Mouse (Mus musculus): Measurements from ENCODE around the gene 4933405O20Rik. TPM values are rescaled to one million over a fixed set of nuclear protein-coding genes. Genes with fewer than 3 reads are reported as not detected.

4933405O20Rik gene
- not detected in 2 replicates for polyA plus RNA-seq (2015; fragmentation: Nextera tagmentation; extraction: Ambion mirVana)

GRCm38 (mm10) chr7:50598890-50599289 is at the start of gene 4933405O20Rik:
Gene 4933405O20Rik (plus strand): TSS chr7:50599190.
- H3K9me3 ChIP-seq, result no peaks in the 10 kb centered on the region
- H3K27me3 ChIP-seq (replicated peaks), result no peaks in the 10 kb centered on the region
- 59% methylated on average over 3 of the region's 3 CpGs for WGBS
- H3K9ac ChIP-seq, result no peak within 1 kb of the TSS
- H3K36me3 ChIP-seq, result no peaks in the 10 kb centered on the region
- no peak within 1 kb of the TSS for H3K4me3 ChIP-seq
- ATAC-seq (ENCODE audit: extremely low read depth, insufficient number of reproducible peaks, low FRiP score, low TSS enrichment), result no peak
- H3K4me1 ChIP-seq, result no peaks in the 10 kb centered on the region
- no peak within 1 kb of the TSS for H3K4me2 ChIP-seq
- H3K27ac ChIP-seq (replicated peaks), result no peak within 1 kb of the TSS

DNA sequence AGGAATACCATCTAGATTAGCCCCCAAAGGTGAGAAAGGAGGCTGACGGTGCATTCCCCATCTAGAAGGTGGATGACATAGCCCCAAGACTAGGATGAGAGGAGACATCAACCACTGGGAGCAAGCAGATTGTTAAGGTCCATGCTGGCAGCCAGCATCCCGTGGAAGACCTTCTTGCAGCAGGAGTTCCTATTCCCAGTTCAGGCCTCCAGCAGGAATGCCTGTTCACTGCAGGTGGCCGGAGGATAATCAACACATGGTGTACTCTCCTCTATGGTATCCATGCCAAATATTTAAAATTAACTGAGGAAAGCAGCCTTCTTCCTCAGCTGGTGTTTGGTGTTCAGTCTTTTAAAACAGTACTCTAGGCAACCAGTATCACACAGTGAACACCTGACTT is 49.4 kb upstream of the 4933405O20Rik start:
- Histone ChIP-seq H3K9ac (no peak overlapping the region), H3K4me1 (no peaks in the 10 kb centered on the region), H3K36me3 (no peaks in the 10 kb centered on the region), H3K27ac (replicated peaks) (no peak overlapping the region), H3K27me3 (replicated peaks) (no peaks in the 10 kb centered on the region), H3K4me3 (no peak overlapping the region), H3K4me2 (no peak overlapping the region), H3K9me3 (no peaks in the 10 kb centered on the region)
- 63% methylated on average over 3 of the region's 3 CpGs for WGBS
- no peak for ATAC-seq (ENCODE audit: extremely low read depth, insufficient number of reproducible peaks, low FRiP score, low TSS enrichment)

DNA sequence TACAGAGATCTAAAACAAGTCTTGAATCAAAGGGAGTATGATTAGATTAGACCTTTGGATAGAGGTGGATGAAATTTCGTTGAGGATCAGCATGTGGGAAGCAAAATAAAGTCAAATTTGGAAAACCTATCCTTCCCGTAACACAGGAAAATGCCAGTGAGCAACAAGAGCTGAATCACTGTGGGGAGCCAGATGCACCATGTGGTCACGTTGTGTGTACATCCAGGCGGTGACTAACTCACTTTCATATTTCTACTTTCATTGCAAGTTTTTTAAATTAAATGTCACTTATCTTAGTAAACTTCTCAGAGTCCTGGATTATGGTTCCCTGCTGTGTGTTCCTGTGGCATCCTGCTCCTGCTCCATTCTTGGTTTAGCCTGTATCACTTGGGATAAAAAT is 47.6 kb upstream of the 4933405O20Rik start:
- no peaks in the 10 kb centered on the region for H3K27me3 ChIP-seq (replicated peaks)
- H3K4me3 ChIP-seq, result no peak overlapping the region
- H3K27ac ChIP-seq (replicated peaks), result no peak overlapping the region
- ATAC-seq (ENCODE audit: extremely low read depth, insufficient number of reproducible peaks, low FRiP score, low TSS enrichment), result no peak
- WGBS, result 66% methylated on average over 4 of the region's 4 CpGs
- H3K9me3 ChIP-seq, result no peaks in the 10 kb centered on the region
- H3K9ac ChIP-seq, result no peak overlapping the region
- H3K4me2 ChIP-seq, result no peak overlapping the region
- no peaks in the 10 kb centered on the region for H3K4me1 ChIP-seq
- no peaks in the 10 kb centered on the region for H3K36me3 ChIP-seq

GRCm38 (mm10) chr7:50562708-50563107 is 36.3 kb upstream of the 4933405O20Rik start:
- Histone ChIP-seq H3K9ac (no peak overlapping the region), H3K4me1 (peaks cover 4% of the 10 kb centered on the region), H3K36me3 (no peaks in the 10 kb centered on the region), H3K4me3 (no peak overlapping the region), H3K27me3 (replicated peaks) (no peaks in the 10 kb centered on the region), H3K9me3 (no peaks in the 10 kb centered on the region), H3K27ac (replicated peaks) (no peak overlapping the region), H3K4me2 (no peak overlapping the region)
- ATAC-seq (ENCODE audit: extremely low read depth, insufficient number of reproducible peaks, low FRiP score, low TSS enrichment), result no peak
- WGBS, result 77% methylated on average over 3 of the region's 3 CpGs

GRCm38 (mm10) chr7:50573841-50574240 is 25.1 kb upstream of the 4933405O20Rik start:
- no peaks in the 10 kb centered on the region for H3K4me1 ChIP-seq
- H3K9me3 ChIP-seq, result no peaks in the 10 kb centered on the region
- H3K27me3 ChIP-seq (replicated peaks), result no peaks in the 10 kb centered on the region
- no peaks in the 10 kb centered on the region for H3K36me3 ChIP-seq
- ATAC-seq (ENCODE audit: extremely low read depth, insufficient number of reproducible peaks, low FRiP score, low TSS enrichment), result no peak
- H3K4me2 ChIP-seq, result no peak overlapping the region
- H3K27ac ChIP-seq (replicated peaks), result no peak overlapping the region
- H3K9ac ChIP-seq, result no peak overlapping the region
- no peak overlapping the region for H3K4me3 ChIP-seq
- 46% methylated on average over 7 of the region's 7 CpGs for WGBS

DNA sequence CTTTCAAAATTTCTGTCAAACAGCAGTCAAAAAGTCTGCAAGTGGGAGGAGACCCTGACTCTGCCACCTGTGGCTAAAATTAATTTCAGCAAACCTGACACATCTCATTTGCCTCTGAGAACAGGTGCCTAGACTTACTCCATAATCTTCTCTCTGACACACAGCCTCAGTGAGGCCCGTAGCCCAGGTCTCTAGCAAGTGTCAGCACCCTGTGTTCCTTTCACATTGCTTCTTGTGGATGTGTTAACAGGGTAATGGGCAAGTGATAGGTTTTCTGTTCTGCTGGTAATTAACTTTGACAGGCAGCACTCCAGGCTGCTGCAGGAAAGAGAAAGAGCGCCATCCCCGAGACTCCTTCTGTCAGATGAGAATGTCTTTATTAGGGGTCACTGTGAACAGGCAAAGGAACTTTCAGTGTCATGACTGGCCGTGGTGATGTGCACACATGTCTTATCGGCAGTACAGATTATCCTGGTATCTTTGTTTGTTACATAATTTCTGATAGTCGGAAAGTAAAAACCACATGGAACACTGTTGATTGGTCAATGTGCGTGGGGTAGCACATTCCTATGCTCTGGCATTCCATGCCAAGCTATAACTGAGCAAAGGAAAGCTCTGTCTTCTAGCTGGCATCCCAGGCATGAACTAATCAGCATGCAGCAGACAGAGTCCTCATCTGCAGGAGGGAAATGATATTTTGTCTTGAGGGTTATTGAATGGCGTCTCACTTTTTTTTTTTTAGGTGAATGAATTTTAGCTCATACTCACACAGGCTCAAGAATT is 10.2 kb upstream of the 4933405O20Rik start:
- no peak overlapping the region for H3K27ac ChIP-seq (replicated peaks)
- no peak overlapping the region for H3K9ac ChIP-seq
- peaks cover 7% of the 10 kb centered on the region; the same call in 1 of the 2 replicates for H3K4me1 ChIP-seq
- no peak for ATAC-seq (ENCODE audit: extremely low read depth, insufficient number of reproducible peaks, low FRiP score, low TSS enrichment)
- no peaks in the 10 kb centered on the region for H3K27me3 ChIP-seq (replicated peaks)
- peak overlapping the region; percentile 36 for H3K4me2 ChIP-seq
- no peak overlapping the region for H3K4me3 ChIP-seq
- H3K9me3 ChIP-seq, result no peaks in the 10 kb centered on the region
- H3K36me3 ChIP-seq, result no peaks in the 10 kb centered on the region
- 29% methylated on average over 8 of the region's 8 CpGs for WGBS

DNA sequence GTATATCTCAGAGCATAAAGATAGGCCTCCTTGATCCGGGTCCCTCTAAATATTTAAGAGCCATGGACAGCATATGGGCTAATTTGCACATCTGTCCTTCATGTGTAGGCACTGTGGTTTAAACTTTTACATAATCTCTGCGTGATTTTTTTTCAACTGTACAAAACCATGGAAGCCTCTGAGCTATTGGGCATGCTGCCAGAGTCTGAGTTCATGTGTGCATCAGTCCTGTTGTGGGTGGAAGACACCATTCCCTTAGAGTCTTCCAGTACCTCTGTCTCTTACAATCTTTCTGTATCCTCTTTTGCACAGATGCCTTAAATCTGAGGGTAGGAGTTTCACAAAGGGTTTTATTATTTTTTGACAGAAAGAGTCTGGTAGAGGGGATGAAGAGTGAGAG is 15.1 kb downstream of the 4933405O20Rik start:
- 76% methylated on average over 2 of the region's 2 CpGs for WGBS

GRCm38 (mm10) chr7:50629186-50629585 is 30.2 kb downstream of the 4933405O20Rik start:
- H3K4me3 ChIP-seq, result no peak overlapping the region
- H3K4me2 ChIP-seq, result no peak overlapping the region
- H3K9ac ChIP-seq, result no peak overlapping the region
- no peak for ATAC-seq (ENCODE audit: extremely low read depth, insufficient number of reproducible peaks, low FRiP score, low TSS enrichment)
- 43% methylated on average over 3 of the region's 3 CpGs for WGBS
- no peaks in the 10 kb centered on the region for H3K27me3 ChIP-seq (replicated peaks)
- H3K27ac ChIP-seq (replicated peaks), result no peak overlapping the region
- H3K9me3 ChIP-seq, result no peaks in the 10 kb centered on the region
- H3K36me3 ChIP-seq, result no peaks in the 10 kb centered on the region
- H3K4me1 ChIP-seq, result no peaks in the 10 kb centered on the region

More for the DNA sequence above, 15.1 kb downstream of the 4933405O20Rik start:
- Histone ChIP-seq H3K4me3 (no peak overlapping the region), H3K9me3 (no peaks in the 10 kb centered on the region), H3K27me3 (replicated peaks) (no peaks in the 10 kb centered on the region), H3K4me1 (no peaks in the 10 kb centered on the region), H3K27ac (replicated peaks) (no peak overlapping the region), H3K9ac (no peak overlapping the region), H3K36me3 (no peaks in the 10 kb centered on the region), H3K4me2 (no peak overlapping the region)
- ATAC-seq (ENCODE audit: extremely low read depth, insufficient number of reproducible peaks, low FRiP score, low TSS enrichment), result no peak

- H3K27ac ChIP-seq (replicated peaks), result no peak overlapping the region
- H3K4me3 ChIP-seq, result no peak overlapping the region
- ATAC-seq (ENCODE audit: extremely low read depth, insufficient number of reproducible peaks, low FRiP score, low TSS enrichment), result no peak
- H3K9ac ChIP-seq, result no peak overlapping the region
- H3K27me3 ChIP-seq (replicated peaks), result no peaks in the 10 kb centered on the region
- H3K36me3 ChIP-seq, result no peaks in the 10 kb centered on the region
- no peaks in the 10 kb centered on the region for H3K4me1 ChIP-seq
- no peak overlapping the region for H3K4me2 ChIP-seq
- 74% methylated on average over 2 of the region's 2 CpGs for WGBS
- no peaks in the 10 kb centered on the region for H3K9me3 ChIP-seq
Measured at GRCm38 (mm10) chr7:50633147-50633546, 34.2 kb downstream of the 4933405O20Rik start.
